In genomic region chr11:79083018-79083441, GRCm38 (mm10) we compare ENCODE assay signal across 10 mouse cellular contexts.
DNase-seq lines count a peak whose midpoint lies in the region; ATAC-seq and TF ChIP-seq lines count a peak whose summit lies in the region.
"Had no signal": no experiment of that assay in that cellular context is flagged by ENCODE, and none has a peak within 500 bp of the region (broad histone marks: within the 10 kb centered on the region; RNA-seq: fewer than 3 reads in every experiment).

No protein-coding gene starts in this region.

- H3K9ac ChIP-seq in intestine, postnatal 0 days (ENCODE audit: low read depth, low read length): no peak overlapping the region
- H3K9ac ChIP-seq in lung, embryonic 15.5 days: no peak overlapping the region
- H3K9ac ChIP-seq: hindbrain, embryonic 12.5 days had no signal

- ATAC-seq in intestine, postnatal 0 days: no peak
- no peak for ATAC-seq in lung, embryonic 15.5 days (ENCODE audit: borderline replicate concordance, extremely low read depth, low FRiP score, low TSS enrichment)
- ATAC-seq: midbrain, embryonic 16.5 days had no signal

- peaks cover 7% of the 10 kb centered on the region; the same call in 1 of the 2 replicates for H3K4me1 ChIP-seq in intestine, postnatal 0 days (replicated peaks; ENCODE audit: control insufficient read depth, insufficient read depth, low read length)
- peaks cover 63% of the 10 kb centered on the region for H3K4me1 ChIP-seq in lung, embryonic 15.5 days

- peak overlapping the region; percentile 85 for H3K27ac ChIP-seq in gastrocnemius, adult 2 months
- H3K27ac ChIP-seq in intestine, postnatal 0 days (ENCODE audit: low read depth, low read length): 0 out of 2 replicates have a peak overlapping the region, but pooled peaks have one; percentile 2
- peak overlapping the region; percentile 56 for H3K27ac ChIP-seq in lung, embryonic 15.5 days
- H3K27ac ChIP-seq: hindbrain, embryonic 12.5 days had no signal

- intact Hi-C loops in gastrocnemius, adult 2 months (cut with DNase I): loop anchor here (5.0 kb wide), 1 partner anchor 64 kb away; the partner anchor contains the start of gene Ksr1

- no peak overlapping the region for H3K4me2 ChIP-seq in intestine, postnatal 0 days (replicated peaks; ENCODE audit: low read depth)
- H3K4me2 ChIP-seq in lung, embryonic 15.5 days: peak overlapping the region; percentile 7; the same call in 1 of the 2 replicates
- H3K4me2 ChIP-seq: hindbrain, embryonic 12.5 days had no signal

- H3K4me3 ChIP-seq in gastrocnemius, adult 2 months: peak overlapping the region; percentile 32
- H3K4me3 ChIP-seq in intestine, postnatal 0 days (ENCODE audit: low read depth, low read length): no peak overlapping the region
- H3K4me3 ChIP-seq in lung, embryonic 15.5 days: no peak overlapping the region
- H3K4me3 ChIP-seq: hindbrain, embryonic 12.5 days had no signal

- no peaks in the 10 kb centered on the region for H3K27me3 ChIP-seq in intestine, postnatal 0 days (replicated peaks; ENCODE audit: control insufficient read depth, insufficient read depth, low read length)
- no peaks in the 10 kb centered on the region for H3K27me3 ChIP-seq in lung, embryonic 15.5 days
- H3K27me3 ChIP-seq: hindbrain, embryonic 12.5 days had no signal

- no peaks in the 10 kb centered on the region for H3K36me3 ChIP-seq in intestine, postnatal 0 days (ENCODE audit: control insufficient read depth, insufficient read depth)
- no peaks in the 10 kb centered on the region for H3K36me3 ChIP-seq in lung, embryonic 15.5 days
- H3K36me3 ChIP-seq: hindbrain, embryonic 12.5 days had no signal

- no peak for TF ChIP-seq CTCF in gastrocnemius, adult 2 months (IDR thresholded peaks at IDR 0.05)
- TF ChIP-seq CTCF in intestine, postnatal 0 days (IDR thresholded peaks at IDR 0.05; ENCODE audit: low read depth): no peak

- DNase-seq in gastrocnemius, adult 2 months: peak; percentile 46
- DNase-seq in gastrocnemius, adult 8-10 months (ENCODE audit: low spot score in 2 of 2): no peak
- peak; percentile 65 for DNase-seq in ZHBTc4 (ENCODE audit: low read depth, low spot score)
- no peak for DNase-seq in urinary bladder, adult 2 months (ENCODE audit: low spot score)
- DNase-seq in urinary bladder, postnatal 10 days (ENCODE audit: low spot score): no peak
- DNase-seq in retina, embryonic 14.5 days (ENCODE audit: low spot score): no peak

- H3K9me3 ChIP-seq in intestine, postnatal 0 days (ENCODE audit: control insufficient read depth): no peaks in the 10 kb centered on the region
- no peaks in the 10 kb centered on the region for H3K9me3 ChIP-seq in lung, embryonic 15.5 days
- H3K9me3 ChIP-seq: hindbrain, embryonic 12.5 days had no signal

- WGBS in intestine, postnatal 0 days: 48% methylated on average over 11 of the region's 11 CpGs
- 27% methylated on average over 11 of the region's 11 CpGs for WGBS in lung, embryonic 15.5 days

Comparison
In these comparisons a context has a peak if more than half of its experiments do, and no peak if none do; other contexts are left out.
1. DNase-seq: peak in gastrocnemius, adult 2 months (single experiment) and ZHBTc4 (single experiment); none in gastrocnemius, adult 8-10 months (0 of 2), urinary bladder, adult 2 months (single experiment), urinary bladder, postnatal 10 days (single experiment) and retina, embryonic 14.5 days (single experiment).
2. H3K27ac ChIP-seq: peak in every context shown above with its lines; median percentile 85 in gastrocnemius, adult 2 months; 56 in lung, embryonic 15.5 days; 2 in intestine, postnatal 0 days.